Mouse (Mus musculus): Measurements from ENCODE around the gene Alk.

DNA sequence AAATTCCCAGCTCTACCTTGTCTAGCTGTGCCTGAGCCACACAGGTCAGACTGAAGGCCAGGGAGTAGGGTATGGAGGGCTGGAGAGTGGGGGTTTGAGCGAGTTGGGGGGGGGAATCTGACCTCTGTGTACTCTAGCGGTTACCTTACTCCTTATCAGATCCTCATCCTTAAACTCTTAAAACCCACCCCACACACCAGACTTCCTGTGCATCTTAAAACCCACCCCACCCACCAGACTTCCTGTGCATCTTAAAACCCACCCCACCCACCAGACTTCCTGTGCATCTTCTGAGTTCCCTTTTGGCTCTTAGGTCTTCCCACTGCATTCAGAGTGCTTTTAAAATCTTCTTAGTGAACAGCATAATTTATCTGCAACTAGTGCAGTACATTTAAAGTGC, 422.0 kb downstream of the Alk start:
- TF ChIP-seq CTCF (IDR thresholded peaks at IDR 0.05; ENCODE audit: control insufficient read depth, insufficient read depth, insufficient read length) (no peak), FOSL1 (IDR thresholded peaks at IDR 0.05; ENCODE audit: insufficient read depth, low read length, poor library complexity, severe bottlenecking) (no peak), MAX (IDR thresholded peaks at IDR 0.05) (no peak), USF1 (IDR thresholded peaks at IDR 0.05; ENCODE audit: low read depth) (no peak), MYOG (IDR thresholded peaks at IDR 0.05; ENCODE audit: control insufficient read depth, extremely low read depth, insufficient read length) (no peak)

Measured in C2C12 (cell line).